Mouse (Mus musculus): ENCODE data around the gene Slc6a1. TPM values are rescaled to one million over a fixed set of nuclear protein-coding genes. Genes with fewer than 3 reads are reported as not detected.
"Not testable (repeated sequence)": the region's sequence is repeated elsewhere in the genome, so short reads cannot be mapped to it uniquely, and the experiment has no call there.

Slc6a1 gene
- polyA plus RNA-seq, 1 experiment from 2014 or later, result 0.05 TPM

GRCm38 (mm10) chr6:114329597-114330470 is 47.4 kb downstream of the Slc6a1 start:
- H3K27ac ChIP-seq (ENCODE audit: poor library complexity, severe bottlenecking), result no peak overlapping the region
- H3K36me3 ChIP-seq, result no peaks in the 10 kb centered on the region
- 32% methylated on average over 8 of the region's 8 CpGs for WGBS
- no peak for ATAC-seq (ENCODE audit: insufficient number of reproducible peaks, low FRiP score)
- H3K27me3 ChIP-seq (replicated peaks), result 0 out of 2 replicates have a peak, but pooled peaks cover 3% of the 10 kb centered on the region
- H3K4me3 ChIP-seq, result no peak overlapping the region
- no peak overlapping the region for H3K9ac ChIP-seq
- no peaks in the 10 kb centered on the region for H3K9me3 ChIP-seq (replicated peaks)
- no peak overlapping the region for H3K4me2 ChIP-seq
- H3K4me1 ChIP-seq (replicated peaks), result peaks cover 10% of the 10 kb centered on the region

DNA sequence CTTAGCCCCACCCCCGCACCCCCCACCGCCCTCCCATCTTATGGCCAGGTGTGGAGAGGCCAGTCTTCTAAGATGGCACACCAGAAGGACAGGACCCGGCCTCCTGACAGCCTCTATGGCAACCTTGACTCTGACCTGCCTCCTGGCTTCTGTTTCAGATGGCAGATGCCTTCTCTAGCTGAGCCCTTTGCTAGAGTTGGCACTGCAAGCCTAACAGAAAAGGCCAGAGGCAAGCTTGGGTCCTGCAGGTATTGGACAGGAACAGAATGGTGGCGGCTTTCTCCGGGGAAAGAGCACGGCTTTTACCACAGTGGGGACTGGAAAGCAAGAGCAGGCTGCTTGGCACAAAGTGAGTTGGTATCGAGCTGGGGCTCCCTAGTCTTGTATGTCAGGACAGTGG is 49.5 kb downstream of the Slc6a1 start:
- 0 out of 2 replicates have a peak, but pooled peaks cover 6% of the 10 kb centered on the region for H3K27me3 ChIP-seq (replicated peaks)
- no peaks in the 10 kb centered on the region for H3K9me3 ChIP-seq (replicated peaks)
- 85% methylated on average over 7 of the region's 7 CpGs for WGBS
- H3K4me1 ChIP-seq (replicated peaks), result peaks cover 14% of the 10 kb centered on the region
- H3K4me2 ChIP-seq, result no peak overlapping the region
- ATAC-seq (ENCODE audit: insufficient number of reproducible peaks, low FRiP score), result no peak
- no peak overlapping the region for H3K27ac ChIP-seq (ENCODE audit: poor library complexity, severe bottlenecking)
- no peak overlapping the region for H3K9ac ChIP-seq
- H3K4me3 ChIP-seq, result no peak overlapping the region
- H3K36me3 ChIP-seq, result no peaks in the 10 kb centered on the region

GRCm38 (mm10) chr6:114336128-114336943 is 53.9 kb downstream of the Slc6a1 start:
- H3K4me3 ChIP-seq, result no peak overlapping the region
- H3K9ac ChIP-seq, result no peak overlapping the region
- H3K4me1 ChIP-seq (replicated peaks), result peaks cover 34% of the 10 kb centered on the region
- no peak for ATAC-seq (ENCODE audit: insufficient number of reproducible peaks, low FRiP score)
- no peak overlapping the region for H3K27ac ChIP-seq (ENCODE audit: poor library complexity, severe bottlenecking)
- H3K27me3 ChIP-seq (replicated peaks), result peaks cover 8% of the 10 kb centered on the region; the same call in 1 of the 2 replicates
- no peaks in the 10 kb centered on the region for H3K36me3 ChIP-seq
- peaks cover 4% of the 10 kb centered on the region for H3K9me3 ChIP-seq (replicated peaks)
- WGBS, result 64% methylated on average over 11 of the region's 11 CpGs
- H3K4me2 ChIP-seq, result no peak overlapping the region

DNA sequence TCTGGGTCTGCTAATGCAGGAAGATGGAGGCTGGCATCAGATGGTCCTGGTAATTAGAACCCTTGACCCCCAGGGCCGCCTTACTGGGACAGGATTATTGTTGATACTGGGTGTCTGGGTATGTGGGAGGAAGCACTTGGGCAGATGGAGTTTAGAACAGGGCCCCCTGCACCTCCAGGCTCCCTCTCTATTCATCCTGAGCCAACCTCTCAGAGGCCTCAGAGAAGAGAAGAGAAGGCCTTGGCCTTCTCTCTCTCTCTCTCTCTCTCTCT is 54.4 kb downstream of the Slc6a1 start:
- no peak overlapping the region for H3K4me2 ChIP-seq
- no peaks in the 10 kb centered on the region for H3K36me3 ChIP-seq
- no peak overlapping the region for H3K27ac ChIP-seq (ENCODE audit: poor library complexity, severe bottlenecking)
- peaks cover 29% of the 10 kb centered on the region for H3K4me1 ChIP-seq (replicated peaks)
- no peak overlapping the region for H3K4me3 ChIP-seq
- peaks cover 11% of the 10 kb centered on the region; the same call in 1 of the 2 replicates for H3K27me3 ChIP-seq (replicated peaks)
- no peak overlapping the region for H3K9ac ChIP-seq
- 63% methylated on average over 1 of the region's 1 CpGs for WGBS
- no peak for ATAC-seq (ENCODE audit: insufficient number of reproducible peaks, low FRiP score)
- peaks cover 4% of the 10 kb centered on the region for H3K9me3 ChIP-seq (replicated peaks)

- H3K4me2 ChIP-seq; H3K27ac ChIP-seq (ENCODE audit: poor library complexity, severe bottlenecking); H3K36me3 ChIP-seq; H3K9me3 ChIP-seq (replicated peaks); H3K9ac ChIP-seq; ATAC-seq (ENCODE audit: insufficient number of reproducible peaks, low FRiP score); H3K4me3 ChIP-seq: not testable (repeated sequence)
- H3K27me3 ChIP-seq (replicated peaks), result peaks cover 23% of the 10 kb centered on the region
- peaks cover 29% of the 10 kb centered on the region for H3K4me1 ChIP-seq (replicated peaks)
Observed at GRCm38 (mm10) chr6:114341381-114341780, 58.9 kb downstream of the Slc6a1 start.

DNA sequence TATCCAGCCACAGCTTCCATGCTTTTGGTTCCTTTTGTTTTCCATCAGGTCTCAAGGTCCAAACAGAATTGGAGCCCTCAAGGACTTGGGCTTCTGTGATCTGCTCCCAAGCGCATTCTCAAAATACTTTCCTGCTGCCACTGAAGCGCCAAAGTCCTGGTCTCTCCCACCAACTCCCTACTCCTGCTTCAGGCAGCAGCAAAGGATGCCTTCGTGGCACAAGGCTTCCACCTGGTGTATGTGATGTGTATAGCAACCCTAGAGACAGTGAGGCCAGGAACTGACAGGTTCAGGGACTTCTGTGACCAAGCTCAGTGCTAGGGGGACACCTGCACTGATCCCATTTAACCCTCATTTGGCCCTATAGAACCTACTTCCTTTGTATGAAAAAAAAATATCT is 61.3 kb downstream of the Slc6a1 start:
- Histone ChIP-seq H3K4me1 (replicated peaks) (peaks cover 7% of the 10 kb centered on the region), H3K9me3 (replicated peaks) (peaks cover 4% of the 10 kb centered on the region), H3K4me2 (no peak overlapping the region), H3K9ac (no peak overlapping the region), H3K27me3 (replicated peaks) (peaks cover 37% of the 10 kb centered on the region), H3K27ac (ENCODE audit: poor library complexity, severe bottlenecking) (no peak overlapping the region), H3K36me3 (no peaks in the 10 kb centered on the region), H3K4me3 (no peak overlapping the region)
- no peak for ATAC-seq (ENCODE audit: insufficient number of reproducible peaks, low FRiP score)
- WGBS, result 9% methylated on average over 3 of the region's 3 CpGs

DNA sequence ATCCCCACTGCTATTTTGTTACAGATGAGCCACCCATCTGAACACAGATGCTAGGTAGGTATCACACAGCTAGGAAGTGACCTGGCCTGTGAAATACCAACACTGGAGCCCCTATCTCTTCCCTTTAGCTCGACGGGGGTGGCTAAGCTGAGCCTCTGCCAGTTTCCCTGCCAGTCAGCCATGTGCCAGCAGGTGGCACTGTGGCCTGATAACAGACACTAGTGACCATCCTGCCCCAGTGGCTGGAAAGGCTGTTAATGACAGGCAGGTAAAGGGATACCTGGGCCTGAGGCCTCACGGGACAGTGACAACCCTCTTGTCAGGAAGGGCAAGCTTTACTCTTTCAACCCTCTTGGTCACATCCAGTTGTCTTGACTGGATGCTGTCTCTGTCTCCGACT is 62.7 kb downstream of the Slc6a1 start:
- Histone ChIP-seq H3K4me2 (no peak overlapping the region), H3K27ac (ENCODE audit: poor library complexity, severe bottlenecking) (no peak overlapping the region), H3K4me3 (no peak overlapping the region), H3K9ac (no peak overlapping the region), H3K27me3 (replicated peaks) (peaks cover 37% of the 10 kb centered on the region), H3K4me1 (replicated peaks) (no peaks in the 10 kb centered on the region), H3K36me3 (no peaks in the 10 kb centered on the region), H3K9me3 (replicated peaks) (peaks cover 1% of the 10 kb centered on the region)
- WGBS, result 30% methylated on average over 4 of the region's 4 CpGs
- ATAC-seq (ENCODE audit: insufficient number of reproducible peaks, low FRiP score), result no peak

DNA sequence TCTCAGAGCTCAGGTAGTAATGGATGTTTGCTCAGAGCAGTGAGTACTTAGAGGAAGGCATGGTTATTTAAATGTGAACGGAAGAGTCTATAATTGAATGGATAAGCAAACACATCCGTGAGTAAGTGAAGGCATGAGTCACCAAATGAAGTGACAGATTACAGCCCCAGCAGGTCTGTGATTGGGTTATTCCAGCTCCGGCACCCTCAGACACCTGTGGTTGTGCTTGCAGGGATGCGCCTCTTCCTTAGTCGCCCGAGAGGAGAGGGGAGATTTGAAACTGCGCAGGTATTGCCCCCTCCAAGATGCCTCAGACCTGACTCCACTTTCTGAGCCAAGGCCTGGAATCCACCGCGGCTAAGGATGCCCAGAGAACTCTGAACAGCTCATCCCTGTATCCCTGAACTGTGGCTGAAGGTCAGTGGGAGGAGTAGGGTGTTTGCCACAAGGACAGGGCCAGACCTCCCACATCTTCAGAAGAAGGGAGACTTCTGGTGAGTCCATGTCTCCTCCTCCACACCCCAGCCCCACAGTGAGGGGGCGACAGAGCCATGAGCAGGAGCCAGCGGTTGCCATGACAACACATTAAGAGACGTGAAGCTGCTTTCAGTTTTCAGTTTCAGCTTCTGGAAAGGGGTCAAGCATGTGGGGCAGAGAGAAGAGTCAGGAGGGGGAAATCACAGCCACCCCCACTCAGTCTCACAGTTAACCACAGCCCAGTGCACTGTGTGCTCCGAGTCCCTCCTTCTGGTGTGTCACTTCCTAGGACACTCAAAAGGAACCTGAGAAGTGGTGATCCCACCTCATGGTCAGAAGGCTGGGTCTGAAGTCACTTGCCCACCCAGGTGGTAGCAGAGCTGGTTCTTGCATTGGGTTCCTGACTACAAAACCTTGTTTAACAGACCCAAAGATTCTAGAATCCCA is 65.7 kb downstream of the Slc6a1 start:
- Histone ChIP-seq H3K27me3 (replicated peaks) (peaks cover 33% of the 10 kb centered on the region), H3K4me3 (no peak overlapping the region), H3K4me2 (no peak overlapping the region), H3K4me1 (replicated peaks) (no peaks in the 10 kb centered on the region), H3K27ac (ENCODE audit: poor library complexity, severe bottlenecking) (no peak overlapping the region), H3K36me3 (no peaks in the 10 kb centered on the region), H3K9me3 (replicated peaks) (no peaks in the 10 kb centered on the region), H3K9ac (no peak overlapping the region)
- ATAC-seq (ENCODE audit: insufficient number of reproducible peaks, low FRiP score), result no peak
- WGBS, result 46% methylated on average over 13 of the region's 13 CpGs

- Histone ChIP-seq H3K4me3 (no peak overlapping the region), H3K9me3 (replicated peaks) (no peaks in the 10 kb centered on the region), H3K27ac (ENCODE audit: poor library complexity, severe bottlenecking) (no peak overlapping the region), H3K4me2 (no peak overlapping the region), H3K9ac (no peak overlapping the region), H3K27me3 (replicated peaks) (no peaks in the 10 kb centered on the region; the same call in 1 of the 2 replicates), H3K36me3 (no peaks in the 10 kb centered on the region), H3K4me1 (replicated peaks) (peaks cover 4% of the 10 kb centered on the region)
- WGBS, result 51% methylated on average over 4 of the region's 4 CpGs
- no peak for ATAC-seq (ENCODE audit: insufficient number of reproducible peaks, low FRiP score)
Observed at GRCm38 (mm10) chr6:114354635-114355034, 72.2 kb downstream of the Slc6a1 start.

DNA sequence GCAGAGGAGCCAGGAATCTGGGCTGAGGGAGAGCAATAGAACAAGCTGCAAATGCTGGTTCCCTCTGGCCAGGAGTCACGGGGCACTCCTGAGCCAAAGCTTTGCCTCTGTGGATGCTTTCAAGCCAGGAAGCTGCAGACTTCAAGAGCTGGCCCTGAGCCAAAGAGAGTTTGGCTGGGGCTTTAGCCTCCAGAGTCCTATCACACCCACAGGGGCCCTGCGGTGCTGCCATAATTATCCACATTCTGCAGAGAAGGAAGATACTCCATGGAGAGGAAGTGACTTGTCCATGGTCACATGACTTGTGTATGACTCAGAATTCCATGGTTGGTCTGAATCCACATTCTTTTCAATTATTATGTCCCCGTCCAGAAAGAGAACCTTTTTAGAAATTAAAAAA is 75.7 kb downstream of the Slc6a1 start:
- Histone ChIP-seq H3K4me1 (replicated peaks) (peaks cover 4% of the 10 kb centered on the region), H3K27ac (ENCODE audit: poor library complexity, severe bottlenecking) (no peak overlapping the region), H3K4me2 (no peak overlapping the region), H3K27me3 (replicated peaks) (no peaks in the 10 kb centered on the region; the same call in 1 of the 2 replicates), H3K36me3 (no peaks in the 10 kb centered on the region), H3K4me3 (no peak overlapping the region), H3K9ac (no peak overlapping the region), H3K9me3 (replicated peaks) (no peaks in the 10 kb centered on the region)
- no peak; the same call in 1 of the 2 replicates for ATAC-seq (ENCODE audit: insufficient number of reproducible peaks, low FRiP score)
- 35% methylated on average over 3 of the region's 3 CpGs for WGBS

Measured in heart, embryonic 12.5 days (tissue).